Mouse (Mus musculus) A20 (cell line): Measurements from ENCODE around the gene Dgat2.
A peak's percentile ranks its signal among the peaks of the same experiment; 100 is the strongest.

Source experiments
- DNase-seq: peaks from one replicate; pipeline ENCODE4 v3.0.0-alpha.2; 2011; ENCODE audit warnings: low read depth, low spot score

Gene Dgat2

DNA sequence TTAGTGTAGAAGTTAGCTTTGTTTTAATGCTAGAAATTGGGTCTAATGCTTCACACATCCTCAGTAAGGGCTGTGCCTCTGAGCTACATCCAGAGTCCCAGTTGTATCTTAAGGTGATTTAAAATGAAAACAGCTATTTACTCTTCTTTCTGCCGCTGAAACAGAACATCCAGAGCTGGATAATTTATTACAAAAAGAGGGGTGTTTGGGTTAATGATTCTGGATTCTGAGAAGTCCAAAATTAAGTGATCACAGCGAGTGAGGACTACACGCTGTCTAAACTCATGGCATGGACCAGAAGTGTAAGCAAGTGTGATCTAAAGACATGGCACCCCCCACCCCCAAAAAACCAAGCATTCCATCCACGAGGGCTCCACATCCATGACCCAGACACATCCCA, 11.4 kb upstream of the Dgat2 start:
- no peak for DNase-seq

- DNase-seq, result no peak
These were observed 8.9 kb upstream of the Dgat2 start for GRCm38 (mm10) chr7:99191411-99191810.

- DNase-seq, result no peak
These were observed 7.4 kb upstream of the Dgat2 start for GRCm38 (mm10) chr7:99189885-99190284.

GRCm38 (mm10) chr7:99188630-99189029, 6.1 kb upstream of the Dgat2 start:
- no peak for DNase-seq

- no peak for DNase-seq
These were observed 4.9 kb upstream of the Dgat2 start for GRCm38 (mm10) chr7:99187451-99187850.

DNA sequence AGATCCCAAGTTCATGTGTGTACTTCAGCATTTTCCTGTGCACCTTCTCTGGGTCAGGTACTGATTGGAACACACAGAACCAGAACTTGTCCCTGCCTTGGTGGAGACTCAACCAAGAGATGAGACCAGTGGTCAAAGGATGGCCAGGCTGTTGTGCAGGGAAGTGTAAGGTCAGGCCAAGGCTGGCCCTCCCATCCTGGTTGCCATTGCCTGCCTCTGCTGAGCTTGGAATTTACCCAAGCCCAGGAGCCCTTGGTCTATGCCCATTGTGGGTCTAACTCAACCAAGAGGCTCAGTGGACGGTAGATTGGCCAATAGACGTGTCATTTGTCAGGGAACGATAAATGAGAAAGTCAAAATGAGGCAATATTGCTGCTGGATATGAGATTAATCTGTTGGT, 2.9 kb upstream of the Dgat2 start:
- DNase-seq, result no peak

DNA sequence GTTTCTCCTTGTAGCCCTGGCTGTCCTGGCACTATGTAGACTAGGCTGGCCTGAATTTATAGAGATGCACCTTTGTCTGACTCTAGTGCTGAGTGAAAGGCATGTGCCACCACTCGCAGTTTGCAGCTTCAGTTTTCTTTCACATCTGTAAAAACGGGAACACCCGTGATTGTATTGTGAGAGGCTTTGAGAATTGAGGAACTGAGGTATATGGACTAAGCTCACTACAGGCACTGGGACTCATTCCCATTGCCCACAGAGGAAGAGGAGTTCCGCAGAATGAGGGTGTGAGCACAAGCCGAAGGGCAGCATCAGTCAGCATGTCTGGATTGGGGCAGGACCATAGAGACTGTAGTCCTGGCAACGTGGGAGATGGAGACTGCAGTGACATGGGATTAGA, 1.2 kb upstream of the Dgat2 start:
- no peak for DNase-seq

DNA sequence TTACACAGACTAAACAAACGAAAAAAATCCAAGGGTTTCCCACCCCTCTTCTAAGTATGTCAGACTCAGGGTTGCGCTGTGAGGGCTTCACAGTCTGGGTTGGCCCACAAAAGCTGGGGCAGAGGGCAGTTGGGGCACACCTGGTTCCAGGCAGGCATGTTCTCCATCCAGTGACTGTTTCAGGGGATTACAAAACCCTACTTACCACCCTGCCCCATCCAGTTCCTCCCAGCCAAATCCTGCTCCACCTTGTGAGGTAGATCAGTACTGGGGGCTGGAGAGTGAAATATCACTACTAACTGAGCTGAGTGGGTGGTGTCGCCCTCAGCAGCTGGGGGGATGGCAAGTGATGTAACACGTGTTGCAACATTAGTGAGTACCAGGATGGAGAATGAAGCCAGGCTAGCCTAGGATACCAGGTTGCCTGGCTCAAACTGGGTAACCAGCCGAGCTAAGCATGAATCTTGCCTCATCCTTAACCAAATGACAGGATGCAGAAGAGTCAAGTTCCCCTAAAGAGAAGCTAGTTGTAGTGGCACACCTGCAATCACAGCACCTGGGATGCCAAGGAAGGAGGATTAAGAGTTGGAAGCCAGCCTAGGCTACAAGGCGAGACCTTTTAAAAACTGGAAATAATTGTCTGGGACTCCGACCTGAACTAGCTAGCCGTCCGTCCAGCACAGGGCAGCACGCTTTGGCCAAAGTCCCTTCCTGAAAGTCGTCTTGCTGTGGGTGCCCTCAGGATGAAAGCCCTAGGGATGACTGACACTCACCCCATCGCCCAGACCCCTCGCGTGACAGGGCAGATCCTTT, 694 bp downstream of the Dgat2 start:
- DNase-seq, result peak; percentile 33

GRCm38 (mm10) chr7:99180162-99180561, 2.4 kb downstream of the Dgat2 start:
- DNase-seq, result no peak

DNA sequence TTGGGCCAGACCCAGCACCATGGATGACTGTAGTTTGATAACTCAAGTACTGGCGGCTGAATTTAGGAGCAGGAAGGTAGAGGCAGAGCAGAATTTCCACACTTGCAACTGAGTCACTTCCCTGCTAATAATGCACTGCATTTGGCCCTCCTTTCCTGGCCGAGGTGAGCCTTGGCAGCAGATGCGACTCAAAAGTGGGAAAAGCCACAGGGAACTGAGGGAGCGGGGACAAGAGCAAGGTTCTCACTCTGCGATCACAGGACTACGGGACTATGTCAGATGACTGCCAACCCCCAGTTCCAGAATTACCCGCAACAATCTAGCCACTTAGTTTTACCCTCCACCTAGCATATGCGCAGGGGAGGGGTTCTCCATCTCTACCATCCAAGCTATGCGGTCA, 3.2 kb downstream of the Dgat2 start:
- DNase-seq, result no peak

GRCm38 (mm10) chr7:99177386-99177785, 5.1 kb downstream of the Dgat2 start:
- DNase-seq, result no peak

DNA sequence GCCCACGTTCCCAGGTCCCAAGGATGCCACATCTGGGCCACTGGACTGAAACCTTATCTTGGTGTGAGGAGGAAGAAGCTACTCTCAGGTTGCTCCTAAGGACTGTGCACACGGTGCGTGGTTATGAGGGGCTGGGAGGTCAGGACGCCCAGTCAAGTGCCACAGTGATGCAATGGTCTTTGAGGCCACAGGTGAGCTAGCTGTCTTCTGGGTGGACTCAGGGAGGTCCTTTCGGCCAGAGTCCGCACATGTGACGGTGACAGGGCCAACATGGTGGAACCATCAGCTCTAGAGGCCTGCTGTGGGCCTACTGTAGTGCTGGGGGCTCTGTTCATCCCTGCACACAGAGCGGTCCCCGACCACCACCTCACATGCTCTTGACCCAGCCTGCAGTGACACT, 6.9 kb downstream of the Dgat2 start:
- DNase-seq, result no peak

DNA sequence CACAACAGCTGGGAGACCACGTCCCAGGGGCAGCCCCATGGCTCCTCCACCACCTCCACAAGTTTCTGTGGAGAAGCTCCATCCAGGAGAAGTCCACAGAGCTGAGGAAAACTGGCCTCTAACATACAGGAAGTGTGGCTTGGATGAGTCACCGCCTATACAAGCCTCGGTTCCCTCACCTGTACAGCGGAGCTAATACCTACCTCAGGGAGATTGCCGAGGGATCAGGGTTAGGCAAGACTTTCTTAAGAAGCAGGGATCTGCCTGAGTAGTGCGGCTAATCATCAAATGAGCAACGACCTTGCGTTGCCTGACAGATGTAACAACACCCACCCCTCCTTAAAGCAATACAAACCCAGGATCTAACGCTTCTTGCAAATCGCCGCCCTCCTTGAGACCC, 7.4 kb downstream of the Dgat2 start:
- no peak for DNase-seq

GRCm38 (mm10) chr7:99174006-99174405, 8.5 kb downstream of the Dgat2 start:
- DNase-seq, result no peak

DNA sequence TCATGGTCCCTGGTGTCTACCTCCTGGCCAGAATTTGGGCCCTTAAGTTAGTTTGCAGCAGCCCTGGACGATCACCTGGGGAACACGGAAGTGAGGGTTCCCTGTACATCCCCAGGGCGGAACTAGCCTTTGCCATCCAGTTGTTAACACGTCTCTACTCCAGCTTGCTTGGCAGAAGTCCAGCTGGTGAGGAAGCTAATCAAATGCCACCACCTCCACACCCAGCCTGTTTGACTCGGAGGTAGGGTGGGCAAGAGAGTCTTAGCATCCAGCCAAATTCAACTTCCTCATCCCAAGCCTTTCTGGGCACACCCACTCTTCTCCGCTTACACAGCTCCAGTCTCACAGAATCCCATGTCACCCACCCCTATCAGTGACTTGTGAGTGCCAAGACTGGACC, 9.6 kb downstream of the Dgat2 start:
- DNase-seq, result no peak

DNA sequence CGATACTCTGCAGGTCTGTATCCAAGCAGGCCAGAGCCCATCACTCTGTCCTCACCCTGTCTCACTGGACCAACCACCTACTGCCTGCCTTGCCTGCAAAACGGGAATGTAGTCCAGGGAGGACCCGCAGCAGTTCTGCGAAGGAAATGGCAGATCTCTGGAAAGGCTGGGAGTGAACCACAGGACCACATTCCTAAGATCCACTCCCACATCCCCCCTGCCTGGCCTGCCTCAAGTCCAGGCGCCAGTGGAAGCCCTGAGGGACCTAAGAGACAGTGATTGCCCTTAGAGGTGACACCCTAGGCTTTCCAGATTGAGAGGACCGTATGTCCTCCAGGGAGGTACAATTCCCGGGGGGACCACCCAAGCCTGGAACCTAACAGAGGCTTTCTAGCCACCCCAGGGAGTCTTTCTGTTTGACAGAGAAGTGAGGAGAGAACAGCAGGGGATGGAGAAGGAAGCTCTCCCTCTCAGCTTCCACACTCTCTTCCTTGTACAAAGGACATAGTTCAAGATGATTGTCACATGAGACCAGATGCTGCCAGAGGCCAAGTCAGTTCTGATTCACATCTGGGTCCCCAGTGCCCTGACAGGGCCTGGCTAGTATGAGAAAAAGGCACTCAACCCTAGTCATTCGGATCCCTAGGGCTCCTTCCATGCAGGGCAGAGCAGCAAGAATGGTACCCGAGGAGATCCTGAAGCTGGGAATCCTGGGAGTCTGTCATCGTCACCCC, 10.6 kb downstream of the Dgat2 start:
- no peak for DNase-seq

- DNase-seq, result no peak
These were observed 12.0 kb downstream of the Dgat2 start for GRCm38 (mm10) chr7:99170519-99170918.

GRCm38 (mm10) chr7:99169717-99170403, 12.7 kb downstream of the Dgat2 start:
- no peak for DNase-seq

- DNase-seq, result no peak
These were observed 13.8 kb downstream of the Dgat2 start for GRCm38 (mm10) chr7:99168756-99169155.

GRCm38 (mm10) chr7:99167939-99168338, 14.6 kb downstream of the Dgat2 start:
- no peak for DNase-seq

DNA sequence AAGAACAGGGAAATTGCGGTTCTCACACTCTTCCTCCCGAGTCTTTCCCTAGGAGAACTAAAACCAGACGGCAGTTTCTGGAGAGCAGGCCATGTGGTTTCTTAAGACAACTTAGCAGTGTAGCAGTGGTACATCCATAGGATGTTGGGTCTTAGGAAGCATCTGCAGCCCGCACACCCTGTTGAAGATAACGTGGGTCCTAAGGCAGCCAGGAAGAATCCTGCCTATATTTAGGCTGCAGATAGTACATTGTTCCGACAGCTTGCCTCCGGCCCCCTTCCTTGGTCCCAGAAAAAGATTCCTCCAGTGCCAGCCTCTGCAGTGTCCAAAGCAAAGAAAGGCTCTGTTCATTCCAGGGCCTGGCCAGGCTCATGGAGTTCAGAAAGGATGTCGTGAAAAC, 16.4 kb downstream of the Dgat2 start:
- DNase-seq, result no peak

GRCm38 (mm10) chr7:99164873-99165410, 17.6 kb downstream of the Dgat2 start:
- DNase-seq, result no peak
